Mouse (Mus musculus) cerebellum, postnatal 14 days (tissue): ENCODE measurements around the gene Pkn1.

Experiments used
- DNase-seq, 2 experiments: peaks; one replicate each; pipeline ENCODE4 v3.0.0; 2021; ENCODE audit warnings: mixed read lengths in 2 of 2

Pkn1 gene

DNA sequence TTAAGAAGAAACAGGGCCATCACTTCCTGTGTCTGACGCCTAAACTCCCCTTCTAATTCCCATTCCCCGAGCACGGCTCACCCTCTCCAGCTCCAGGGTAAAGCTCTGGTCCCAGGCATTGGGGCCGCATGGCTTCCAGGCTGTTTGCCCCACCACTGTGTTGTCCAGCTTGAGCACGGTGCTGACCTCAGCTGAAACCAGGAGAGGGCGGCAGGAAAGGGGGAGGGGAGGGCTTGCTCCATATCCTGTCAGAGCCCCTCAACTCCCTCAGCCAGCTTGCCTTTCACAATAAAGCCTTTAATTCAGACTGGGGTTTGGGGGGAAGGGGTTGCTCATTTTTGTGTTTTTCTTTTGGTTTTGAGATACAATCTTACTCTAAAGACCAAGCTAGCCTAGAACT is 17.9 kb downstream of the Pkn1 start:
- DNase-seq, result no peak

DNA sequence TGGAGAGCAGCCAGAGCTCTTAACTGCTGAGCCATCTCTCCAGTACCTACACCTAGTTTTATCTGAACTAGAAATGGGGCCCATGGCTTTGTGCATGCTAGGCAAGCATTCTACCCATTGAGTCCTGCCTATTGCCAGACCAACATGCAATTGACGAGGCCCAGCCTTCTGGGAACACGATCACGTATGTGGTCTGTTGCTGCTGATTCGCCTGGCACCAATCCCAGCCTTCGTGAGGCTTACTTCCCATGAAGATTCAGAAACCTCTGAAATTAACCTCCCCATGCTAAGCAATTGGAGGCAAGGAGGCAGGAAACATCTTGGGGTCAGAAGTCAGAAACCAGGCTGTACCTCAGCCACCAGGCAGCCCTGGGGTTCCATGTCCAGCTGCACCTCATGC is 18.4 kb downstream of the Pkn1 start:
- DNase-seq, result no peak

DNA sequence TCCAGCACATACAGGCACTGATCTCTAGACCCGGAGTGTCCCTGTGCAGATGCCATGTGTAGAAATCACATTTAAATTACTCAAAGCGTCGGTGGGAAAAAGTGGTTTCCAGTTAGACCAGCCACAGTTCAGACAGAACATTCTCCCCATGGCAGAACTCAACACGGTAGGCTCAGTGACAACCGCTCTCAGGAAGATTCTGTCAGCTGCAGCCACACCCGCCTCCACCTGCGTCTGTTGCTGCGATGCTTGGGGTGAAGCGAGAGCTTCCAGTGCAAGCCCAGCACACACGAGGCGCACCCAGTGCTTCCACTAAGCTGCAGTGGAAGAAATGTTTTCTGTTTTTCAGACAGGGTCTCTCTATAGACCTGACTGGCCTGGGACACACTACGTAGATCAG is 19.1 kb downstream of the Pkn1 start:
- DNase-seq, result no peak

DNA sequence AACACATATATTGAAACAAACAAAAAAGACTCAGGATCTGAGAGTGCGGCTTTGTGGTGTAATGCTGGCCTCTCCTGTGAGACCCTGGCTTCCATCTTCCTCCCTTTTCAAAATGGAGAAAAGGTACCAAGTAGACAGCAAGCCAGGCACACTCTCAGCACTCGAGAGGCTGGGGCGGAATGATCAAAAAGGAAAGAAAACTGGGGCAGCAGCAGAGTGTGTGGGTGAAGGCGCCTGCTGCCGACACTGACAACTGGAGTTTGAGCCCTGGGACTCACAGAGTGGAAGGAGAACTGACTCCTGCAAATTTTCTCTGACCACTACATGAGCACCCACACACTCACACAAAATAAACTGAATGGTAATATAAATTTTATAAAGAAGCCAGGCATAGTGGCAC is 24.5 kb downstream of the Pkn1 start:
- no peak for DNase-seq

DNA sequence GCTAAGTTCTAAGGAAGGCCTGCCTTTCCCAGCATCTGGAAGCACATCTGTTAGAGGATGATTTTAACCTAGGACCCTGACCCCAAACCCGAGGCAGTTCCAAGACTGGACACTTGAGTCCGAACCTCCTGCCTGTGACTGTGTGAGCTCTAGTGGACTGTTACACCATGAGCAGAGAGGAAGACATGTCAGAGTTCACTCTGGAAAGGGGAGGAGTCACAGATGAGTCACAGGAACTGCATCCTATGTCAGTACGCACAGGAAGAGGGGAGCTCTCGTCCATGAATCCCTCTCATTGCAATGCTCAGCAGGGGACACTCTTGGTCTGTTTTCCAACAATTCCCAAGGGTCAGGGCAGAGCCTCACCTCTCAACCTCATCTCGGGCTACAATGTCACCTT is 26.0 kb downstream of the Pkn1 start:
- no peak for DNase-seq

DNA sequence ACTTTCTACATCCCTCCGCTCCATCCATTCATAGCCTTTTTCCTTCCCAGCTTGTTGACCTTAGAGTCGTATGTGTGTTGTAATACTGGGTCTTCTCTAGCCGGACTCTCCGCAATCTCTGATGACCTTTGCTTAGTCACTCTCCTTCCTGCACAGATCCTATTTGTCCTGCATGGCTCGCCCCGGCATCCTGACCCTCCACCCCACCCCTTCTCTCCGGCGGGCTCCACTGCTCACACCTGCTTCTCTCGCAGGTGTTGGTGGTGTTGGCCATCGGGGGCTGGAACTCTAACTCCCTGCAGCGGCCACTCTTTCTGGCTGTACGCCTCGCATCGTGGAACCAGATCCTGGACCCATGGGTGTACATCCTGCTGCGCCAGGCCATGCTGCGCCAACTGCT is 30.0 kb downstream of the Pkn1 start:
- peak in 1 of 2 experiments; percentile 34 for DNase-seq

DNA sequence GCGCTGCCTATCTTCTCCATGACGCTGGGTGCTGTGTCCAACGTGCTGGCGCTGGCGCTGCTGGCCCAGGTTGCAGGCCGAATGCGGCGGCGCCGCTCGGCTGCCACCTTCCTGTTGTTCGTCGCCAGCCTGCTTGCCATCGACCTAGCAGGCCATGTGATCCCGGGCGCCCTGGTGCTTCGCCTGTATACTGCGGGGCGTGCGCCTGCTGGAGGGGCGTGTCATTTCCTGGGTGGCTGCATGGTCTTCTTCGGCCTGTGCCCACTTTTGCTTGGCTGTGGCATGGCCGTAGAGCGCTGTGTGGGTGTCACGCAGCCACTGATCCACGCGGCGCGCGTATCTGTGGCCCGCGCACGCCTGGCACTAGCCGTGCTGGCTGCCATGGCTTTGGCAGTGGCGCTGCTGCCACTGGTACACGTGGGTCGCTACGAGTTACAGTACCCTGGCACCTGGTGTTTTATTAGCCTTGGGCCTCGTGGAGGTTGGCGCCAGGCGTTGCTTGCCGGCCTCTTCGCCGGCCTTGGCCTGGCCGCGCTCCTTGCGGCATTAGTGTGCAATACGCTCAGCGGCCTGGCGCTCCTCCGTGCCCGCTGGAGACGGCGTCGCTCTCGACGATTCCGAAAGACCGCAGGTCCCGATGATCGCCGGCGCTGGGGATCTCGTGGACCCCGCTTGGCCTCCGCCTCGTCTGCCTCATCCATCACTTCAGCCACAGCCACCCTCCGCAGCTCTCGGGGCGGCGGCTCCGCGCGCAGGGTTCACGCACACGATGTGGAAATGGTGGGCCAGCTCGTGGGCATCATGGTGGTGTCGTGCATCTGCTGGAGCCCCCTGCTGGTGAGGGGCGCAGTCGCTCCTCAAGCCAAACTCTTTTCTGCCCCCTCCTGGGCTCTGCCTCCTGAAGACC is 30.7 kb downstream of the Pkn1 start:
- DNase-seq, result peak; percentile 70 to 79

DNA sequence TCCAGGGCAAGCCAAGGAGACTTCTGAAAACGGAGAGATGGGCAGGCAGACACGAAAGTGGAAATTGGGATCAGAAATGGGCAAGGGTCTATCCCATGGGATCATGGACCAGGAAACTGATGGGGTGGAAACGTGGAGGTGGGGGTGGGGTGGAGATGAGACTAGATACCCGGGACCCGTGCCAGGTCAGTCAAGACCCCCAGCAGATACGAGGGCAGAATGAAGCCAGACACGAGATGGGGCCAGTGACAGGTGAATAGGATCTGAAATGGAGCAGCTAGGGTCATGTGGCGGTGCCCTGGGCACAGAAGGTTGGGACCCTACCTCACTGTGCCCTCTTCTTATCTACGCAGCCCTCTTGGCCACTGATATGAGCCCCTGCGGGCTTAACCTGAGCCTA is 31.5 kb downstream of the Pkn1 start:
- DNase-seq, result peak; percentile 45 to 59

DNA sequence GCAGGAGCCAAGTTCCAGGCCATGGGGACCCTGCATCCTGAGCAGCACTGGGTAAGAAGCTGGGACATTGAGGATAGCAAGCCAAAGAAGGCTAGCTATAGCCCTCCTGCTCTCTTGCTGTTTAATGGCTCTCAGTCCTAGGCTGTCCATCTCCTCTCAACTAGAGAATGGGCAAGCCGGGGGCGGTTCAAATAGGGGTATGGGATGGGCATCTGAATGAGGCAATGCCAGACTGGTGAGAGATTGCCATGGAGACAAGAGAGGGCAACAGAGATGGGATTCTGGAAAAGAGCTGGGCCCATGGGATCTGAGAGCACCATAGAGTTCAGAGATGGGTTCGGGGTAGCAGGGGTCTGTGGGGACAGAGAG is 32.1 kb downstream of the Pkn1 start:
- no peak for DNase-seq

DNA sequence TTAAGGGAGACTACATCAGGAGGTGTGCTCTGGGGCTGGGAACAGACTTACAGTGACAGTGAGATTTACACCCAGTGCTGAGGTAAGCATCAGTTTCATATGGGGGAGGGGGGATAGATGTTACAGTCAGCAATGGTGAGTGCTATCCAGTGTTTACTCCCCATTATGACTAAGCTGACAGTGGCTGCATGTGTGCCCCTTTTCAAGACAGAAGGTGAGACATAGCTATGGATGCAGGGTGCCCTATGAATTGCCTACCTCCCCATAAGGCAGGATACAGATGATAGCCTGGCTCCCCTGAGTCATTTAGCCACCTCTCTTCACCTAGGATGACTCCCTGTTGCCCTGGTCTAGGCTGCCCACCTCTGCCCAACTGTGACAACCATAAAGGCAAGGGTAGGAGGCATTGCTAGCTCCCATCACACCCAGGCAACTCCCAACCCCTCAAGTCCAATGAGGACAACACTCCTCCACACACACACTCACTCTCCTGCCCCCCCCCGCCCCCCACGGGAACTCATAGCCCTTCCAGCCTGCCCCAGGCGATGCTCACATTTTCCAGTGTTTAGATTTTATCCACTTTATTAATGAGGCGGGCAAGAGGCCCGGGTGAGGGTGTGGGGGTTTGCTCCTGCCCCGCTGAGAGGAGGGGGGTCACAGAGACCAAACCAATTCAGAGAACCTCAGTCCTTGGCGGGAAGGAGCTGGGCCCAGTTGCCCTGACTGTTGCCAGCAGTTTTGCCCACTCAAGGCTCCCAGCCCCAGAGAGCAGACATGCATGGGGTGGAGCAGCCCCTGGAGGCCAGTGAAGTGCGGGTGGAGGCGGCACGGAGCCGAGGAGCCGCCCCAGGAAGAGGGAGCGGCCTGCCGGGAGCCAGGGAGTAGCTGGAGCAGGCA is 32.8 kb downstream of the Pkn1 start, which contains the start of gene Ptger1:
TSS of gene Ptger1 (plus strand) at position 710 of the 897 bp plus-strand sequence.
- DNase-seq, result peak; percentile 24 to 36

DNA sequence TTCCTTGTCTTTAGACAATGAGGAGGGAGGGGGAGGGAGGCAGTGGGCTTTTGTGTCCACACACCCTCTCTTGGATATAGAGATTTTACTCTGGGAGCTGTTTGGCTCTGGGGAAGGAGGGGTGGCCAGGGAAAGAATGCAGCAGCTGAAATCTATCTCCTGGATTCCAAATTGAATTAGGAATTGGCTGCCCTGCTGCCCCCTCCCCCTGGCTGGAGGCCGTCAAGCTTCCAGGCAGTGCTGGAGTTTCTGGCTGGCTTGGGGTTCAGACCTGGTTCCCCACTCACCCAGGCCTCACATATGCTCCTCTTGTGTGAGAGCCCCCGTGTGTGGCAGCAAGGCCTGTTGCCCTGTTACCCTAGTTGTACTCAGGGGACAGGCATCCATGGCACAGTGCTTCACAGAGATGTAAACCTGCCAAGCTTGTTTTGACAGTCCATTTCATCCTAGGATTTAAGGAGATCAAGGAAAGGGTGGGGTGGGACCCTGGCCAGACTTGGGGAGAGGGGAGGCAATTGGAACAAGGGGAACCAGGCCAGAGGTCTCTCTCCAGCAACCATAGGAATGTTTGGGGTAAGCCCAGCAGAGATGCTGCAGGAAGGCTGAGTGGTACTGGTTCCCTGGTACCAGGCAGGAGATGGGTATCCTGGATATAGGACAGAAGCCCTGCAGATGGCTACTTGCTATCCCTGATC is 33.9 kb downstream of the Pkn1 start:
- DNase-seq, result no peak

DNA sequence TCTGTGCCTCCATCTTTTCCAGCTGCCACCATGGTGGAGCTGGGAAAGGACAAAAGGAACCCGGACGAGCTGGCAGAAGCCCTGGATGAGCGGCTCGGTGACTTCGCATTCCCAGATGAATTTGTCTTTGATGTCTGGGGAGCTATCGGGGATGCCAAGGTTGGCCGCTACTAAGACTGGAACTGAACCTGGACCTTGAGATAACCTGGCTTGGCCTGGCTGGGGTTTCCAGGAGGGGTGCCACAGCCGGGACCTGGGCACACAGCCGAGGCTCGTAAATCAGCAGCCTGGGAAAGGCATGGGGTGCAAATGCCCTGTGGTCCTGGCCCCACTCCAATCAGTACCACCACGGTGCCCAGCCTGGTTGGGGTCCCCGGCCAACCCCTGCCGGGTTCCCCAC is 34.9 kb downstream of the Pkn1 start:
- no peak for DNase-seq

DNA sequence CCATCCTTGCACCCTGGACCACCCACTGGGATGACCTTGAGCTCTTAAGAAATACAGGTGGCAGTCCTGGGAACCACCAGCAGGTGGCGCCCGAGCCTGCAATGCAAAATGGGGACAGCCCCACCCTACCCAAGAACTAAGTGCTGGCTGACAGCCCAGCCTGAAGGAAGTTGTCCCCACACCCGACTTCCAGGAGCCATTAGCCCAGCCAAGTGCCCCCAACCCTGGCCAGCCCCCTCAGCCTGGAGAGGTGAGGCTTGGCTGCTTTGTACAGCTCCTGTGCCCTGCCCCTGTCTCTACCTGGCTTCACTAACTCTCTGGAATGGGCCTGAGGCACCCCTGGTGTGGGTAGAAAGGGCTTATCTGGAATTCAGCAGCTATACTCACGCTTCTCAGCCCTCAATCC is 36.6 kb downstream of the Pkn1 start:
- DNase-seq, result peak; percentile 89 to 96

DNA sequence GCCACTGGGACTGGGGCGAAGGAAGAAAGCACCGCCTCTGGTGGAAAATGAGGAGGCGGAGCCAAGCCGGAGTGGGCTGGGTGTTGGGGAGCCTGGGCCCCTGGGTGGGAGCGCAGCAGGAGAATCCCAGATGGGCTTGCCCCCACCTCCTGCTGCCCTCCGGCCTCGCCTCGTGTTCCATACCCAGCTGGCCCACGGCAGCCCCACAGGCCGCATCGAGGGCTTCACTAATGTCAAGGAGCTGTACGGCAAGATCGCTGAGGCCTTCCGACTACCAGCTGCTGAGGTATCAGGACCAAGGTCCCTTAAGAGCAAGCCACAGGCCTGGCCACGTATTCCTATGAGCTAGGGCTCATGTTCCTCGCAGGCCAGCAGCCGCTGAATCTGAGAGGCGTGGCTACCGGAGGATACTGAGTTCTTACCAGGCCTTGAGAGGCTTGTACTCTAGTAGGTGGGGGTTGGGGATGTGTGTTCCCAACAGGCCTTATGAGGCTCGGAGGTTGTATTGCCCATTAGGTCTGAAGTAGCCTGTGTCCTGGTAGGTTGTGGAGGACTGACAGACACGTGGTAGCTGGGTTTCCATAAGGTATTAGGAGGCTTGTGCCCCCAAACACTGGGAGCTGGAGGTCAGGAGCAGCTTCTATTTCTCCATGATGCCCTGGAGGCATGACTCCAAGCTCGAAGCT is 37.8 kb downstream of the Pkn1 start:
- no peak for DNase-seq

DNA sequence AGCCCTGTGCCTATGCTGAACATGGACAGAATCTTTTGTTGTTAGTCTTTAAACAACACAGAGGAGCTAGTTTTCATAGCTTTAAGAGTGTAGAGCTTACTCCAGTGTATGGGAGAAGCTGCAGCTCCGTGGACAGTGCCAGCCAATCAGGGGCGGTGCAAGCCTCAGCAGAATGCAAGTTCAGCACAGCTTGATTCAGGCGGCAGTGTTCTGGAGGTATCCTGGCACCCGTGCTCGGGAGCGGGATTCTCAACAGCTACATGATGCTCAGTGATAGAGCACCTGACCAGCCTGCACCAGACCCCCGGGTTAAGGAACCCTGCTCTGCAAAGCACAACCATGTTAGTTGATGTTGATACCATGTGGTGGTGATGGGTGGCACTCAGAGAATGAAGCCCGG is 38.4 kb downstream of the Pkn1 start:
- no peak for DNase-seq

DNA sequence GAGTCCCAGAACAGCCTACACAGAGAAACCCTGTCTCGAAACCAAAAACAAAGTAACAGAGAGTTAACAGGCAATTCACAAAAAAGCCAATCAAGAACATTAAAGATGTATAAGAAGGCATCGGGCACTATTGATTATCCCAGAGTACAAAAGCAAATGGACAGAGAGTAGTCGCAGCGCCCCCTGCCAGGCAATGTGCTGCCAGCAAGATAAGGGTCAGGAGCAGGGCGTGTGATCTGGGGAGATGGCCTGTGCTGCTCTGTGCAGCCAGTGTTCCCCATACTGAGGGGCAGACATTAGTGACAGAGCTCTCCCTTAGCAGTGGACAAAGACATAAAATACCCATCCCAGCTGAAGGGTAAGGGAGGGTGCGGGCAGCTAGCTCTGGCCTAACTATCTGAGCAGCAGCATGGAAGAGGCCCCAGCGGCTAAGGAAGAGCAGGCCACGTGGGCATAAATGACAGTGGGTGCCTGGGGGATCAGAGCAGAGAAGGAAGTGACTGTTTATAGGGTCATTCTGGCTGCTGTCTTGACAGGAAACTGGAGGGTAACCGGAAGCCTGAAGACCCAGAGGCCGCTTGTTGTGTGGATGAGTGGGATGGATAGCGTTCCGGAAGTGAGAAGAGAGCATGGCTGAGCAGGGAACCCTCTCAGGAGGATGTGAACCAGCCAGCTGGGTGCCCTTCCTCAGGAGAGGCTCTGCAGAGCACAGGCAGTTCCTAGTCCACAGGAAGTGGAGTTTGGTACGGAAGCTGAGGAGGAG is 42.3 kb downstream of the Pkn1 start:
- DNase-seq, result no peak

DNA sequence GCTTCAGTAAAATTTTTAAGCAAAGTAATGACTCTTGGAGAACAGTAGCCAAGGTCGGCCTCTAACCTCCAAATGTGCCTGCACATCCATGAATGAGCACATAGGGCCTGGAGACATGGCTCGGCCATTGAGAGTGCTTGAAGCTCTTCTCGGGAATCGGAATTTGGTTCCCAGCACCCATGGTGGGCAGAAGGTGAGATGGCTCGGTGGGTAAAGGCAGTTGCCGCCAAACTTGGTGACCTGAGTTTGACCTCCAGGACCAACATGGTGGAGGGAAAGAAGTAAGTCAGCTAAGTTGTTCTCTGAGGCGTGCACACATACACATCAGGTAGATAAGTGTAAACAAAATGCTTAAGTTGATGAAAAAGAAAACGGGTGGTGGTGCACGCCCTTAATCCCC is 42.9 kb downstream of the Pkn1 start:
- no peak for DNase-seq

DNA sequence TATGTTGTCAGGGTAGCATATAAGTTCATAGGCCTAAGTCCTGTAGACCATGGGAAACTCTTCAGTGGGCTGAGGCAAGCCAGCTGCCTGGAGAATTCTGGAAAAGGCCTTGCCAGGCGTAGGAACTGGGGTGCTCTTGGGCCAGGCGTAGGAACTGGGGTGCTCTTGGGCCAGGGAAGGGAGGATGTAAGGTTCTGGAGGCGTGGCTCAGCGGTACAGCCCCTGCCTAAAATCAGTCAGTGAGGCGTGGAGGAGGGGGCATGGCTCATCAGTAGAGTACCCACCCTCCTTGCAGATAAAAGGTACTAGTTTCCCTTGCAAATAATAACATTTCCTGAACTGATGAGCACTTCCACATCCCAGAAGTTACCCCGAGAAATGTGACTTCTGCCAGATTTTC is 44.3 kb downstream of the Pkn1 start:
- DNase-seq, result no peak

DNA sequence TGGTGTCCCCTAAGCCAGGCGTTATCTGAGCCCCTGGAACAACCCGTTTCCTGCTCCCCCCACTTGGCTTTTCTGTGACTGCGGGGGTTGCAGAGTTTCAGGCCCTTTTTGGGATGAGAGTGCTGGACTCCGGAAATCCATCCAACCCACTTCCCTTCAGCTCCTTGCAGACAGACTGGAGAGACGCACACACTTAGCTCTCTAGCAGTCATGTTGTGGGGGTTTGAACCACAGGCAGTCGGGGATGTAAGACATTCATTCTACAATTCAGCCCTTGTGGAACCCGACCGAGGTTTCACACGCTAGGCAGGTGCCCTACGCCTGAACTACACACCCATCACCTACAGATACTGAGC is 45.3 kb downstream of the Pkn1 start:
- DNase-seq, result no peak

DNA sequence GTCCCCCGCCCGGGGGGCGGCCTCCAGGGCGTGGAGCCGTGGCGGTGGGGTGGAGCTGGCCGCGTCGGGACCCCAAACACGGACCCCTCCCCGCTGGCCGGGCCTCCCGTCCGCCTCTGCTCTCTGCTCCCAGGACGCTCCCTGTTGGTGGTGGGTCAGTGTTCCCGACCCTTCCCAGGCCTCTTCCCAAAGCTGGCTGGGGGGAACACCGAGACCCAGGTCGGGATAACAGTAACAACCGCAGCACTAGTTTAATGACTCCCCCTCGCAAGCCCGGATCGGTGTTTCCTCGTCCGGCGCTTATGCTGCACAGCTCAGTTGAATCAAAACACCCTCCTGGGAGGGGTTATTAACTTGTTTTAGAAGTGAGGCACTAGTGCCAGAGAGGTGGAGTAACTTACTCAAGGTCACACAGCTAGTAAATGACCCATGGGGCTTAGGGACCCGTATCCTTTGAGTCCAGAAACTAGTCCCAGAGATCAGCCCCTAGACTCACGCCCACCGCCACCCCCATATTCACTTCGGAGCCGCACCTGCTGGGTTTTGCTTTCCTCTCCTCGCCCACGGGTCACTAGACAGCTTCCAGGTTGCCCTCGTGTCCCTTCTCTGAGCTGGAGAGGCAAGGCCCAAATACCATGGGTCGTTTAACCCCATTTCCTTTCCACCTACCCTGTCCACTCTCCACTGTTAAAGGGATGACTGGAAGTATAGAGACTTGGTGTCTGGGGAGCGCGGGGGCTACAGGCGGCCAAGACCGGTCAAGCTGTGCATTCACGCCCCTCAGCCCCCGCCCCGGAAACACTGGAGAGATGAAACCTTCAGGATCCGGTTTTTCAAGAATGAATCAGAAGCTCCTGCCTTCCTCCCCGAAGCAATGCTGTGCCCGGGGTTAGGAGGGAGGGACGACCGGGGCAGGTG is 46.0 kb downstream of the Pkn1 start:
- peak in 1 of 2 experiments; percentile 16 for DNase-seq
